Mouse (Mus musculus) liver, postnatal 0 days (tissue): ENCODE measurements around the gene Hist1h2ah.

Experiments used
- CTCF ChIP-seq: sonication (generic); IDR thresholded peaks from 2 replicates; pipeline ENCODE4 v1.5.1; 2016; ENCODE audit warnings: antibody characterized with exemption, low read depth
- EP300 ChIP-seq: IDR thresholded peaks from 2 replicates; pipeline ENCODE4 v1.6.1; 2016; ENCODE audit warnings: antibody characterized with exemption, low read depth, mild to moderate bottlenecking

DNA sequence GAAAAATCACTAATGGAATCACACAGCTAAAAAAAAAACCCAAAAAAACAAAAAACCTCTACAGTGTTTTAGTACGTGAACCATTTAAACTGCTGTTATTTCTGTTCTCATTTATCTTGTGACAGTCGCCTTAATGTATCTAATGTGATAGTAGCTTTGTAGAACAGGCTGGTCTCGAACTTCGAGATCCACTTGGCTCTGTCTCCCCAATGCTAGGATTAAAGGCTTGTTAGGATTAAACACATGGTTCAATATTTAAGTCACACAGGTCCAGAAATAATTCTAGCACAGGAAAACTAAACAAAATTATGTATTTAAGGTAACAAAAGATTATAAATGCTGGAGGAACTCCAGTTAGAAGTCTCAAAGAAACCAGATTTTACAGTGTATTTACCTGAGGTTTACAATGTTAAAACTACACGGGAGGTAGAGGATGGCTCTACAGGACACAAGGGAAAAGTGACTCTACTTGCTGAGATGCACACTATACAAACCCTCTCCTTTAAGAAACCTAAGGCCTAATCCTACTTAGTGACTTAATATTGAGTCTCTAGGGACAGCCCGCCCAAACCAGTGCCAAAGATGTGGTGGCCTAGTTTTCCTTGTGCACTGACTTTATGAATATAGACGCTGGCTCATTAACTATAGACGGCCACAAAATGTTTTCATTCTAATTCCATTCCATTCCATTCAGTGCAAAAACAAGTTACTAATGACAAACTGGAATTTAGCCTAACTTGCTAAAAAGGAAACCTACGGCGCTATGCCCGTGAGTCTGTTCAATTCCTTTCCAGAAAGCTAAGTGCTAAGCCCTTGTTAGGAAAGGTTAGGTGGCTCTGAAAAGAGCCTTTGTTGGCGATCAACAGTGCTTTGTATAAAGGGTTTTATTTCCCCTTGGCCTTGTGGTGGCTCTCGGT, 6.5 kb upstream of the Hist1h2ah start:
- no peak for TF ChIP-seq CTCF
- TF ChIP-seq EP300, result no peak
